Comparison of ENCODE assay signal across 16 mouse cellular contexts in genomic region chr4:151759095-151759494, GRCm38 (mm10).
DNase-seq lines count a peak whose midpoint lies in the region; ATAC-seq lines count a peak whose summit lies in the region.
"Had no signal": no experiment of that assay in that cellular context is flagged by ENCODE, and none has a peak within 500 bp of the region (broad histone marks: within the 10 kb centered on the region; RNA-seq: fewer than 3 reads in every experiment).

No protein-coding gene starts in this region.

- peak; percentile 62 for DNase-seq in intestine, embryonic 14.5 days (ENCODE audit: low spot score)
- peak; percentile 23 for DNase-seq in 3T3-L1 (ENCODE audit: low read depth, low spot score)
- DNase-seq in ZHBTc4 (ENCODE audit: low read depth, low spot score), result peak; percentile 31
- peak; percentile 61 for DNase-seq in limb, embryonic 11.5 days (ENCODE audit: low spot score)
- DNase-seq in urinary bladder, adult 2 months (ENCODE audit: low spot score), result no peak
- DNase-seq in spleen, adult 18-20 months, result no peak
- DNase-seq in urinary bladder, postnatal 25 days (ENCODE audit: low spot score), result no peak
- DNase-seq: adrenal gland, postnatal 36 days; cerebellum, adult 9-11 months; heart, postnatal 4 days; kidney, postnatal 14 days; thymus, postnatal 25 days had no signal

- H3K9me3 ChIP-seq in intestine, embryonic 14.5 days (ENCODE audit: control insufficient read depth, low read length), result no peaks in the 10 kb centered on the region
- H3K9me3 ChIP-seq in intestine, embryonic 16.5 days (ENCODE audit: control insufficient read depth, low read length), result no peaks in the 10 kb centered on the region
- H3K9me3 ChIP-seq in limb, embryonic 11.5 days (ENCODE audit: control insufficient read depth, low read length), result no peaks in the 10 kb centered on the region
- H3K9me3 ChIP-seq: embryonic facial prominence, embryonic 13.5 days; heart, embryonic 12.5 days; midbrain, embryonic 13.5 days had no signal

- no peak for ATAC-seq in intestine, embryonic 14.5 days (replicated peaks; ENCODE audit: low FRiP score, low TSS enrichment, low read depth)
- ATAC-seq in intestine, embryonic 16.5 days, result no peak
- no peak for ATAC-seq in limb, embryonic 11.5 days (ENCODE audit: insufficient number of reproducible peaks, low FRiP score, low TSS enrichment, low read depth)
- ATAC-seq: midbrain, embryonic 13.5 days had no signal

- H3K27me3 ChIP-seq in intestine, embryonic 14.5 days (replicated peaks; ENCODE audit: control insufficient read depth, insufficient read depth, low read length), result no peaks in the 10 kb centered on the region
- no peaks in the 10 kb centered on the region for H3K27me3 ChIP-seq in intestine, embryonic 16.5 days (replicated peaks; ENCODE audit: control insufficient read depth, insufficient read depth, low read length)
- no peaks in the 10 kb centered on the region for H3K27me3 ChIP-seq in limb, embryonic 11.5 days (ENCODE audit: control insufficient read depth, insufficient read depth, low read length)
- H3K27me3 ChIP-seq: embryonic facial prominence, embryonic 13.5 days; heart, embryonic 12.5 days; midbrain, embryonic 13.5 days had no signal

- H3K9ac ChIP-seq in intestine, embryonic 14.5 days (ENCODE audit: low read length), result no peak overlapping the region
- no peak overlapping the region for H3K9ac ChIP-seq in intestine, embryonic 16.5 days (ENCODE audit: low read depth, low read length)
- H3K9ac ChIP-seq in limb, embryonic 11.5 days (ENCODE audit: low read length), result no peak overlapping the region
- H3K9ac ChIP-seq: embryonic facial prominence, embryonic 13.5 days; heart, embryonic 12.5 days; midbrain, embryonic 13.5 days had no signal

- 77% methylated on average over 2 of the region's 2 CpGs for WGBS in intestine, embryonic 14.5 days
- WGBS in intestine, embryonic 16.5 days, result 62% methylated on average over 2 of the region's 2 CpGs
- WGBS in limb, embryonic 11.5 days, result 72% methylated on average over 2 of the region's 2 CpGs

- no peak overlapping the region for H3K27ac ChIP-seq in intestine, embryonic 14.5 days (ENCODE audit: low read depth)
- no peak overlapping the region for H3K27ac ChIP-seq in intestine, embryonic 16.5 days (ENCODE audit: low read length)
- no peak overlapping the region for H3K27ac ChIP-seq in limb, embryonic 11.5 days (replicated peaks; ENCODE audit: low read depth, low read length)
- H3K27ac ChIP-seq: embryonic facial prominence, embryonic 13.5 days; midbrain, embryonic 13.5 days had no signal

- no peak overlapping the region for H3K4me3 ChIP-seq in intestine, embryonic 14.5 days (ENCODE audit: low read depth, low read length)
- H3K4me3 ChIP-seq in intestine, embryonic 16.5 days (ENCODE audit: low read length), result no peak overlapping the region
- H3K4me3 ChIP-seq in limb, embryonic 11.5 days (ENCODE audit: low read depth, low read length), result no peak overlapping the region
- H3K4me3 ChIP-seq: embryonic facial prominence, embryonic 13.5 days; heart, embryonic 12.5 days; midbrain, embryonic 13.5 days had no signal

- H3K36me3 ChIP-seq in intestine, embryonic 14.5 days (ENCODE audit: control insufficient read depth, insufficient read depth, low read length), result no peaks in the 10 kb centered on the region
- no peaks in the 10 kb centered on the region for H3K36me3 ChIP-seq in intestine, embryonic 16.5 days (ENCODE audit: control insufficient read depth, insufficient read depth, low read length)
- H3K36me3 ChIP-seq in limb, embryonic 11.5 days (ENCODE audit: control insufficient read depth, insufficient read depth, low read length), result no peaks in the 10 kb centered on the region
- H3K36me3 ChIP-seq: heart, embryonic 12.5 days; midbrain, embryonic 13.5 days had no signal

- H3K4me1 ChIP-seq in intestine, embryonic 14.5 days (replicated peaks; ENCODE audit: control insufficient read depth, insufficient read depth, low read length), result peaks cover 3% of the 10 kb centered on the region; the same call in 1 of the 2 replicates
- H3K4me1 ChIP-seq in intestine, embryonic 16.5 days (ENCODE audit: control insufficient read depth, insufficient read depth, low read length), result no peaks in the 10 kb centered on the region
- H3K4me1 ChIP-seq in limb, embryonic 11.5 days (ENCODE audit: control insufficient read depth, insufficient read depth, low read length), result no peaks in the 10 kb centered on the region
- H3K4me1 ChIP-seq: heart, embryonic 12.5 days had no signal

- H3K4me2 ChIP-seq in intestine, embryonic 14.5 days (ENCODE audit: low read length), result no peak overlapping the region
- no peak overlapping the region for H3K4me2 ChIP-seq in intestine, embryonic 16.5 days (ENCODE audit: low read depth, low read length)
- H3K4me2 ChIP-seq in limb, embryonic 11.5 days (ENCODE audit: low read depth, severe bottlenecking), result no peak overlapping the region
- H3K4me2 ChIP-seq: embryonic facial prominence, embryonic 13.5 days; heart, embryonic 12.5 days; midbrain, embryonic 13.5 days had no signal

Comparison
In these comparisons a context has a peak if more than half of its experiments do, and no peak if none do; other contexts are left out.
1. DNase-seq: peak in intestine, embryonic 14.5 days (single experiment), 3T3-L1 (single experiment), ZHBTc4 (single experiment) and limb, embryonic 11.5 days (single experiment); none in urinary bladder, adult 2 months (single experiment), spleen, adult 18-20 months (0 of 2) and urinary bladder, postnatal 25 days (single experiment).